ENCODE assay signal across 8 mouse cellular contexts in the genomic region with DNA sequence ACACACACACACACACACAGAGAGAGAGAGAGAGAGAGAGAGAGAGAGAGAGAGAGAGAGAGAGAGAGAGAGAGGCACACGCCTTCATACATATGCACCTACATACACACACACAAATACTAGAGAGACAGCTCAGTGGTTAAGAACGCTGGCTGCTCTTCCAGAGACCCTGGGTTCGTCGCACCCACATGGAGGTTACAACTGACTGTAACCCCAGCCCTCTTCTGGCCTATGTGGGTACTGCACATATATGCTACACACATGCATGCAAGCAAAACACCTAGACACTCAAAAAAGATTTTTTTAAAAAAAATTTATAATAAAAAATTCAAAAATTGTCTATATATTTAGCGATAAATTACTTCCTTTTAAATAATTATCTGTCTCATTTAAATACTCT. TPM values are rescaled to one million over a fixed set of nuclear protein-coding genes. Genes with fewer than 3 reads are reported as not detected.
A peak's percentile ranks its signal among the peaks of the same experiment; 100 is the strongest.
DNase-seq lines count a peak whose midpoint lies in the region; ATAC-seq lines count a peak whose summit lies in the region.

No protein-coding gene starts in this region.

- 64% methylated on average over 5 of the region's 5 CpGs for WGBS in hindbrain, embryonic 10.5 days
- WGBS in hindbrain, embryonic 12.5 days: 61% methylated on average over 5 of the region's 5 CpGs

- no peaks in the 10 kb centered on the region for H3K27me3 ChIP-seq in hindbrain, embryonic 10.5 days (ENCODE audit: insufficient read depth, poor library complexity, severe bottlenecking)
- no peaks in the 10 kb centered on the region for H3K27me3 ChIP-seq in hindbrain, embryonic 12.5 days

- H3K36me3 ChIP-seq in hindbrain, embryonic 10.5 days: no peaks in the 10 kb centered on the region
- H3K36me3 ChIP-seq in hindbrain, embryonic 12.5 days: no peaks in the 10 kb centered on the region

- no peak overlapping the region for H3K9ac ChIP-seq in hindbrain, embryonic 12.5 days

- peak; percentile 28 for DNase-seq in hindbrain, embryonic 10.5 days (ENCODE audit: low spot score)
- DNase-seq in B cell, adult 2 months: peak; percentile 4 to 7
- peak; percentile 16 for DNase-seq in T-cell, adult 2 months (ENCODE audit: low spot score)
- peak; percentile 27 for DNase-seq in lung, postnatal 10 days
- no peak for DNase-seq in frontal cortex, postnatal 36 days (ENCODE audit: low spot score in 2 of 2)
- no peak for DNase-seq in cerebellum, adult 18-20 months
- no peak for DNase-seq in adipocyte (ENCODE audit: low spot score)

- no peak for ATAC-seq in hindbrain, embryonic 12.5 days (ENCODE audit: low FRiP score)

- H3K27ac ChIP-seq in hindbrain, embryonic 10.5 days: no peak overlapping the region
- H3K27ac ChIP-seq in hindbrain, embryonic 12.5 days: no peak overlapping the region

- H3K9me3 ChIP-seq in hindbrain, embryonic 10.5 days: no peaks in the 10 kb centered on the region
- no peaks in the 10 kb centered on the region for H3K9me3 ChIP-seq in hindbrain, embryonic 12.5 days (replicated peaks)

- no peaks in the 10 kb centered on the region for H3K4me1 ChIP-seq in hindbrain, embryonic 10.5 days (replicated peaks)
- no peaks in the 10 kb centered on the region for H3K4me1 ChIP-seq in hindbrain, embryonic 12.5 days

- H3K4me3 ChIP-seq in hindbrain, embryonic 10.5 days: no peak overlapping the region
- H3K4me3 ChIP-seq in hindbrain, embryonic 12.5 days: no peak overlapping the region

- H3K4me2 ChIP-seq in hindbrain, embryonic 12.5 days (replicated peaks): no peak overlapping the region

RNA-seq across cellular contexts. Expression of gene Abcc9, which starts 43.1 kb away (rescaled TPM):
- polyA plus RNA-seq in hindbrain, embryonic 10.5 days (2016; fragmentation: Nextera tagmentation; extraction: Ambion mirVana): 1.2 and 1.5 TPM in 2 replicates
- 2.4 and 2.8 TPM in 2 replicates for polyA plus RNA-seq in hindbrain, embryonic 12.5 days (2016; fragmentation: Nextera tagmentation; extraction: Ambion mirVana)

Comparison
In these comparisons a context has a peak if more than half of its experiments do, and no peak if none do; other contexts are left out.
1. DNase-seq: peak in hindbrain, embryonic 10.5 days (single experiment), B cell, adult 2 months (2 of 2), T-cell, adult 2 months (single experiment) and lung, postnatal 10 days (single experiment); none in frontal cortex, postnatal 36 days (0 of 2), cerebellum, adult 18-20 months (0 of 2) and adipocyte (single experiment).